Comparison of ENCODE assay signal across 8 mouse cellular contexts in genomic region chr8:67405947-67406346, GRCm38 (mm10).
A peak's percentile ranks its signal among the peaks of the same experiment; 100 is the strongest.
DNase-seq lines count a peak whose midpoint lies in the region; ATAC-seq and TF ChIP-seq lines count a peak whose summit lies in the region.

No protein-coding gene starts in this region.

- no peak overlapping the region for H3K4me2 ChIP-seq in lung, postnatal 0 days (replicated peaks; ENCODE audit: low read depth, low read length)
- H3K4me2 ChIP-seq in forebrain, postnatal 0 days (ENCODE audit: low read depth) = no peak overlapping the region

- no peaks in the 10 kb centered on the region for H3K27me3 ChIP-seq in cerebellum, adult 2 months (ENCODE audit: control insufficient read depth, insufficient read depth, low read length)
- no peaks in the 10 kb centered on the region for H3K27me3 ChIP-seq in lung, postnatal 0 days (replicated peaks; ENCODE audit: insufficient read depth, low read length)
- no peaks in the 10 kb centered on the region for H3K27me3 ChIP-seq in forebrain, postnatal 0 days (ENCODE audit: insufficient read depth, low read length)

- no peak overlapping the region for H3K9ac ChIP-seq in lung, postnatal 0 days (replicated peaks; ENCODE audit: low read depth)
- no peak overlapping the region for H3K9ac ChIP-seq in forebrain, postnatal 0 days

- TF ChIP-seq CTCF in cerebellum, adult 2 months (IDR thresholded peaks at IDR 0.05; ENCODE audit: borderline replicate concordance, insufficient read depth, low read depth, low read length) = peak; percentile 27; the same call in 1 of the 2 replicates
- TF ChIP-seq CTCF in lung, postnatal 0 days (IDR thresholded peaks at IDR 0.05) = peak; percentile 67
- peak; percentile 83 for TF ChIP-seq CTCF in forebrain, postnatal 0 days (IDR thresholded peaks at IDR 0.05; ENCODE audit: low read depth)

- no peaks in the 10 kb centered on the region for H3K9me3 ChIP-seq in lung, postnatal 0 days (ENCODE audit: low read length)
- no peaks in the 10 kb centered on the region for H3K9me3 ChIP-seq in forebrain, postnatal 0 days (ENCODE audit: low read length)

- H3K27ac ChIP-seq in cerebellum, adult 2 months (ENCODE audit: insufficient read depth, low read length) = no peak overlapping the region
- no peak overlapping the region for H3K27ac ChIP-seq in lung, postnatal 0 days (ENCODE audit: low read length)
- no peak overlapping the region for H3K27ac ChIP-seq in forebrain, postnatal 0 days (ENCODE audit: low read depth, low read length)

- no peak for ATAC-seq in lung, postnatal 0 days
- ATAC-seq in forebrain, postnatal 0 days = peak; percentile 82

- no peak for TF ChIP-seq POLR2A in cerebellum, adult 2 months (IDR thresholded peaks at IDR 0.05; ENCODE audit: borderline replicate concordance, insufficient read depth, low read length)

- H3K36me3 ChIP-seq in lung, postnatal 0 days (ENCODE audit: insufficient read depth, low read length) = no peaks in the 10 kb centered on the region
- H3K36me3 ChIP-seq in forebrain, postnatal 0 days (ENCODE audit: insufficient read depth) = no peaks in the 10 kb centered on the region

- no peak overlapping the region for H3K4me3 ChIP-seq in cerebellum, adult 2 months (replicated peaks; ENCODE audit: insufficient read depth, low read depth, low read length)
- H3K4me3 ChIP-seq in lung, postnatal 0 days (ENCODE audit: low read depth, low read length) = no peak overlapping the region
- H3K4me3 ChIP-seq in forebrain, postnatal 0 days (ENCODE audit: low read depth, low read length) = no peak overlapping the region

- DNase-seq in cerebellum, adult 2 months = peak in 1 of 2 experiments; percentile 3
- DNase-seq in cerebellum, adult 9-11 months = no peak
- DNase-seq in lung, postnatal 0 days (ENCODE audit: low spot score) = peak; percentile 59
- no peak for DNase-seq in lung, postnatal 25 days (ENCODE audit: low spot score)
- DNase-seq in forebrain, postnatal 0 days = peak; percentile 85
- DNase-seq in mesoderm, embryonic 11.5 days (ENCODE audit: low read depth, low spot score) = peak; percentile 65
- no peak for DNase-seq in gastrocnemius, adult 18-20 months (ENCODE audit: low spot score)
- no peak for DNase-seq in adrenal gland, postnatal 25 days

- H3K4me1 ChIP-seq in cerebellum, adult 2 months (ENCODE audit: control insufficient read depth, insufficient read depth, low read length) = no peaks in the 10 kb centered on the region
- H3K4me1 ChIP-seq in lung, postnatal 0 days (ENCODE audit: insufficient read depth, low read depth, low read length) = no peaks in the 10 kb centered on the region
- no peaks in the 10 kb centered on the region for H3K4me1 ChIP-seq in forebrain, postnatal 0 days (ENCODE audit: insufficient read depth)

- WGBS in cerebellum, adult 2 months = 37% methylated on average over 10 of the region's 10 CpGs
- 41% methylated on average over 10 of the region's 10 CpGs for WGBS in lung, postnatal 0 days
- WGBS in forebrain, postnatal 0 days = 41% methylated on average over 10 of the region's 10 CpGs

- TF ChIP-seq EP300 in lung, postnatal 0 days (IDR thresholded peaks at IDR 0.05) = no peak

Comparison
In these comparisons a context has a peak if more than half of its experiments do, and no peak if none do; other contexts are left out.
1. DNase-seq: peak in lung, postnatal 0 days (single experiment), forebrain, postnatal 0 days (single experiment) and mesoderm, embryonic 11.5 days (single experiment); none in cerebellum, adult 9-11 months (single experiment), lung, postnatal 25 days (single experiment), gastrocnemius, adult 18-20 months (single experiment) and adrenal gland, postnatal 25 days (single experiment).
2. CTCF ChIP-seq: peak in every context shown above with its lines; median percentile 83 in forebrain, postnatal 0 days; 67 in lung, postnatal 0 days; 27 in cerebellum, adult 2 months.